Mouse (Mus musculus): ENCODE measurements around the gene Mllt10.

The Mllt10 gene

DNA sequence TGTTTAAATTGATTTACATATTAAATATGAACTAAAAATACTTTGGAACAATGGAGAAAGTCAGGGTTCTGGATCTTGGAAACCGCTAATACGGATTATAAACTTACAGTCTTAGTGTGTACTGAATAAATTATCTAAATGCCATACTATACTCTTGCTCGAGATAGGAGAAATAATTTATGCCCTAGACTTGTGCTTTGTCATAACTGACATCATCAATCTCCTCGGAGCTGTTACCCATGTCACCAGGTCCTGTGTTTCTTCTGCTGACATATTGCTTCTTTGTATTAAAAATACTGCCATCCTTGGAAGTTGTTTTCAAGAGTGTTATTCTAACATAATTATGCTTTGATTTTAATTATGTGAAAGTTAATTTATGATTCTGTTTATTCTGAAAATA, 140.2 kb downstream of the Mllt10 start:
- no peak for DNase-seq (ENCODE audit: low read depth, low spot score)

DNA sequence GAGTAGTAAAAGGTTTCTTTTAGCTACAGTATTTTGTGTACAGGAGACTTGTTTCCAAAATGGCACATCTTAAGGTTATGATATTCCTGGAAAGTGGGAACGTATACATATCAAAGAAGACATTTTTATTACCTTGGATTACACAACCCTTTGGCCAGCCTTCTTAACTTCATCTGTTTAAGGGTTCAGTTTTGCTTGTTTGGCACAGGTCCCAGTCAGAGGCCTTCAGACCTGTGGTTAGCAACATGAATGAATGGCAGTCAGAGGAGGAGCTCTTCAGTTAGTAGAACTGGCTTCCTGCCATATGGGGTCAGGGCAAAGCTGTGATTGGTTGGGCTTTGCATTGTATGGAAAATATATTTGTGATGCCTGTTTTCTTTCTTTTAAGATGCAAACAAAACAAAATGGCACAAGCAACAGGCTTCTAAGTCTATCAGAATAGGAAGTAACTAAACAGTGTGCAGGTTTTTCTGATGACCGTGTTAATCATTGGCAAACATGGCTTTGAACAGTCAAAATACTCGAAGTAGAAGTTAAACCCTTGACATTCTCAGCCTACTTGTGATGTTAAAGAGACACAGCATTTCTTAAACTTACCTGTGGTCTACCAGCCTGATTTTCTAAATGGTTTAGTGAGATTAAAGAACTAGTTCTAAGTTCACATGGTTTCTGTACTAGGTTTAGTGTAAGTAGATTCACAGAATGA, 140.8 kb downstream of the Mllt10 start:
- no peak for DNase-seq (ENCODE audit: low read depth, low spot score)

DNA sequence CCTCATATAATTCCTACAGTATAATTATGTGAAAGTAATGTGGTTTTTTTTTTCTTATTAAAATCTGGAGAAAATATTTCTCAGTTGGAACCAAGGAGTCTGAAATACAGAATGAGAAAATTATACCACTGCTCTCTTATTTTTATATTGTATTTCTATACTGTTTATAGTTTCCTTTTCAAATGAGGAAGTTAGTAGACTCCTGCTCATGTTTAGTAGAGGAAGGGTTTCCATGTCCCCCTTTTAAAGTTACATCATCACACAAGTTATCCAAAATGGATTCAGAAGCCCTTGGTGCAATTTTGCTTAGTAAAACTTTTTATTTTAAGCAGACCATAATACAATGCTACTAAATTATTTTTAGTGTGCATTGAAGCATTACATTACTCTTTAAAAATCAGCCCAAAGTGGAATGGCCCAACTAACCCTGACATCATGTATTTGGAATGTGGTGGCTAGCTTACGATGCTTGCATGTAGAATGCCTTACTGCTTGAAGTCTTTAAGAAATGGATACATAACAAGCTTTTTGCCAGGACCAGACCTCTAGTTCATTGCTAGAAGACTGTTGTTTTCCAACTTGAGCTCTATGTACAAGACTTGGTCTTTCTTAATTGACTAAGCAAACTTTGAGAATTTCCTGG, 146.9 kb downstream of the Mllt10 start:
- DNase-seq (ENCODE audit: low read depth, low spot score) = no peak

DNA sequence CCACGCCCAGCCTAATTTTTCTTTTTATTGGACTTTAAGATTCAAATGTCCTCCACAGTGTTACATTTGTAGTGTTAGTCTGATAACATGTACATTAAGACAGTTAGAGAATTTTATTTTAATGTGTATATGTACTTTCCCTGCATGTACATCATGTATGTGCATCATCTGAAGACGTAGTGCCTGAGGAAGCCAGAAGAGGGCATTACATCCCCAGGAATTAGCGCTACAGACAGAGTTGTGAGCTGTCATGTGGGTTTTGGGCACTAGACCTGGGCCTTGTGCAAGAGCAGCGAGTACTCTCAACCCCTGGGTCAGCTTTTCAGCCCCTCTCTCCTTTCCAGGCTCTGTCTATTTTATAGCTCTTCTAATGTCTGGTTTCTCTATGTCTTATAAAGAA, 147.9 kb downstream of the Mllt10 start:
- DNase-seq (ENCODE audit: low read depth, low spot score) = no peak

DNA sequence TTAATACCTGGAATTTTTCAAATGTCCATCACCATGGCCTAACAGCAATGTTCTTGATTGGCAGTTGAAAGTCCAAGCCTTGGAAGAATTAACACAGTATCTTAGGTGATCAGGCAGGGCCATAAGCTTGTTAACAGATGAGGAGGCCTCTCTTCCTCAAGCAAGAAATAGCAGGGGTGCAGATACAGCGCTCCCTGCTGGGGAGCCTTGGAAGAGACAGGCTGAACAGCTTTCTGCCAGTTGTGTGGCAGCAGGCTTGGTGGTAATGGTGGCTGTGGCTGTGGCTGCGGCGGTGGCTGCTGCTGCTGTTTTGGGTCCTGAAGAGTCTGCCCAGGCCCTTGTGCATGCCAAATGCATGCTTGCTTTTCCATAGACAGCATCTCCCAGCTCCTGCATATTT, 150.1 kb downstream of the Mllt10 start:
- DNase-seq (ENCODE audit: low read depth, low spot score) = peak; percentile 56

DNA sequence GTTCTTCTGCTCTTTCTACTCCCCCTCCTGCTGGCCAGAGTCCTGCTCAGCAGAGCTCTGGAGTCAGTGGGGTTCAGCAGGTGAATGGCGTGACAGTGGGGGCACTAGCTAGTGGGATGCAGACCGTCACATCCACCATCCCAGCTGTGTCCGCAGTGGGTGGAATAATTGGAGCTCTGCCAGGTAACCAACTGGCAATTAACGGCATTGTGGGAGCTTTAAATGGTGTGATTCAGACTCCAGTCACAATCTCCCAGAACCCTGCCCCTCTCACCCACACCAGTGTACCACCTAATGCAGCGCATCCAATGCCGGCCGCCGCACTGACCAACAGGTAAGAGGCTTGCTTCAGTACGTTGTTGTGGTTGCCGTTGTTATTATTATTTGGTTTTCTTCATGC, 151.8 kb downstream of the Mllt10 start:
- no peak for DNase-seq (ENCODE audit: low read depth, low spot score)

DNA sequence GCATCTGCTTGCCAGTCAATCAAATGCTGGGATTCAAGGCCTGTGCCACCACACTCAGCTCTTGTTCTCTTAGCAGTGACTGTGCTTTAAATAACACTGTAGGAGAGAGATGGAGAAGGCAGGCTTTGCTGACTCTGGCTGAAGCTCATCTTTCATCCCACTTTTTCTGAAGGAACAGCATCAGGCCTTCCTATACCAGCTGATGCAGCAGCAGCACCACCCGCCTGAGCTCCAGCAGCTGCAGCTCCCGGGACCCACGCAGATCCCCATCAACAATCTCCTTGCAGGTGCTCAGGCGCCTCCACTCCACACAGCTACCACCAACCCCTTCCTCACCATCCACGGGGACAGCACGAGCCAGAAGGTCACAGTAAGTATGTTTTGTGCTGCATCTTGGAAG, 153.5 kb downstream of the Mllt10 start:
- DNase-seq (ENCODE audit: low read depth, low spot score) = no peak

DNA sequence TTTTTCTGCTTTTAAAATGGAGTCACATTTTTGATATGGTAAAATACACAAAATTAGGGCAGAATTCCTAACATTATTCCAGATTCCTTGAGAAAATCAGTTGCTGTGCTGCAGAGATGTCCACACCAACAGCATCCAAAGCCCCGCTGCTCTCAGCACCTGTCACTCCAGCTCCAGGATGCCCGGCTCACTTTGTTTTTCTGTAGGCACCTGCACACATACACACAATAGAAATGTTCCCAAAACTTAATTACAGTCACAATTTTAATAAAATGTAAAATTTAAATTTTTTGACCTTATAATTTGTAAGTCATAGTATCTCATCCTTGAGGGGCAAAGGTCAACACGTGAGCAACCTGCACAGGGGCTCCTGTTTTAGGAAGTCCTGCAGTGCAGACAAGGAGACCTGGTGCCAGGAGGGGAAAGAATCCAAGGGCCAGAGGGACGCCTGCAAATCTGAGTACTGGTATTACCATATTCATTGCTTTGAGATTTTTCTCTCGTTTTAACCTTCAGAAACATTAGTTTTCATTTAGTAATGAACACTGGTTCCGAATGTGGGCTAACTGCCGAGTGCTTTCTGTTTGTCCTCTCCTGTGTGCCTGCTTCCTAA, 154.3 kb downstream of the Mllt10 start:
- no peak for DNase-seq (ENCODE audit: low read depth, low spot score)

DNA sequence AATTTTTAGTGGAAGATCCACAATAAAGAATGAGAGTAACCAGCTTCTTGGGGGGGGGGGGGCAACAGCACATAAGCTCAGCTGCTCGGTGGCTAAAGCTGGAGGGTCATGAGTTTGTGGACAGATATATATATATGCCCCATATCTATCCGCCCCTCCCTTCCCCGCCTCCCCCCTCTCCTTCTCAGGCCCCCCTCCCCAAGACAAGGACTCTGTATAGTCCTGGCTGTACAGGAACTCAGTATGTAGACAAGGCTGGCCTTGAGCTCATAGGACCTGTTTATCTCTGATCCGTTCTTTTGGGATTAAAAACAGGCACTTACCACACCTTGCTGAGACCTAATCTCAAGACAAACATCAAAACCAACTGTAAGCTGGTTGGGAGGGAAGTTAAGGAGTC, 154.9 kb downstream of the Mllt10 start:
- DNase-seq (ENCODE audit: low read depth, low spot score) = no peak

DNA sequence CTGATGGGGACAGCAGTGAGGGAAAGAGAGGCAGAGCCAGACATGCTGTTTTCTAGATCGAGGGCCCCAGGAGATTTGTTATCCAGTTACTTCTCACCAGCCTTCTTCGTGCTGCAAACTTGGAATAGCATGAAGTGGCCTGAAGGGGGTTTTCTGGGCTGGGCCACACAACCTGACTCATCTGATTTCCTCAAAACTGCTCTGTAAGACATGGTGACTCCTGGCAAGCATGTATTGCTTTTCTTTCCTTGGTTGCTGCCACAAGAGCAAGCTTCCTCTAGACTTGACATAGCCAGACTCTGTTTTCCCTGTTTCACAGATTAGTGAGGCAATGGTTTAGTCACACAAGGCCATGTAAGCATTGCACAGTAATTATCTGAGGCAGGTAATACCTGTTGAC, 159.0 kb downstream of the Mllt10 start:
- DNase-seq (ENCODE audit: low read depth, low spot score) = no peak

DNA sequence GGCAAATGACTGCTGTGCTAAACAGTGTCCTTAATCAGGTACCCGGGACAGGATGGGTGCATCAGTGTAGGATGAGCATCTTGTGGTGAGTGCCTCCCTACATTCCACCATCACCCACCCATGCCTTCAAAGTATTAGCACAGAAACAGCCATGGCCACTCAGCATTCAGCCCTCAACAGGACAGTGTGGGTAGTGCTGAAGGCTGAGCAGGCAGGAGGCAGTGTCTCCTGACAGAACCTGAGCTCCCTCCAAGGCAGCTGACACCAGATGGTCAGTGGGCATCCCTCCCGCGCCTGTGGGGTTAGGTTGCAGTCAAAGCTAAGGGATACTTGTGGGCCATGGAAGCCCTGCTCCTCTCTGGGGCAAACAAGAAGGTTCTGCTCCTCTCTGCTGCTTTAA, 162.8 kb downstream of the Mllt10 start:
- no peak for DNase-seq (ENCODE audit: low read depth, low spot score)

DNA sequence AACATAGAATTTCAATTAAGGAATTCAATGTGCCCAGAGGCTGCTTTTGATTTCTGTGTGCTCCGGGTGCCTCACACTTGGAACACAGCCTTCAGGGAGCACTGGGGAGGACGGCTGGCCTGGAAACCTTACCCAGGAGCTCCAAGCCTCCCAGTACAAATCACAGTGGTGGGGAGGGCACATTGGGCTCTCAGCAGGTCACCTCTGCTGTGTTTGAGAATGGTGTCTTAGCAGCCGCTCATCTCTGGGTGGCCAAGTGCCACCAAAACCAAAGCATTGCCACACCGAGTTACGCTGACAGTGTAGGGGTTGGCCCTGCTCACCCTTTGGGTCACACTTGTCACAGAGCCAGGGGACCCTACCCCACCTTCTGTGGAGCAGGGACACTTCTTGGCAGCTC, 163.5 kb downstream of the Mllt10 start:
- no peak for DNase-seq (ENCODE audit: low read depth, low spot score)

DNA sequence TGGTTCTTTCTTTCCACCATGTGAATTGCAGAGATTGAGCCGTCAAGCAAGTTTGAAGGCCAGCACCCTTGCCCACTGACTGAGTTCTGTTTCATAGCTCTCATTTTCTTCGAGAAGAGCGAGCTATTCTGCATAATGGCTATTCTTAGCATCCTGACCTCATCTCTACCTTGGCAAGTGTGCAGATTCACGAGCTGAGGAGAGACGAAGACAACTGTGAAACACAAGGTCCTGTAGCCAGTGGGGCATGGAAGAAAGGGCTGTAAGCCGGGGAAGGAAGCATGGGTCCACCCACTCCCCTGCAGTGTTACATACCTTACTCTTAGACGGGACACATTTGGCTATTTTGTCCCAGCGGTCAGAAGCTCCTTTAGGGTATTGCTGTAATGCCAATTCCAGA, 164.1 kb downstream of the Mllt10 start:
- DNase-seq (ENCODE audit: low read depth, low spot score) = no peak

DNA sequence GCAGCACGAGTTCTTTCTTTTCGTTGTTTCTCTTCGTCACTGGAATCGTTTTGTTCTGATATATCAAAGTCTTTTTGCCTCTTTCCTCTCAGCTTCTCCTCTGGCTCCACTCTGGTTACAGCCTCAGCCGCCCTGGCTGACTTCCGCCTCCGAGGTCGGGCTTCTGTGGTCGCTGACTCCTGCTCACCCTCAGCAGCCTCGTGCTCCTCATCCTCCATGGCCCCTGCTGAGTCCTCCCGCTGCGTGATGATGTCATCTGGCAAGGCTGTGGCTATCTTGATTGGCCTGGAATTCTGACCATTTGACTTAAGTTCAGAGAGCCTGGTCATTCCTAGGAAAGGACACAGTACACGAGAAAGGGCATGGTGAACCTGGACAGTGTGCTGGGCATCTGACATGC, 164.5 kb downstream of the Mllt10 start:
- DNase-seq (ENCODE audit: low read depth, low spot score) = no peak

DNA sequence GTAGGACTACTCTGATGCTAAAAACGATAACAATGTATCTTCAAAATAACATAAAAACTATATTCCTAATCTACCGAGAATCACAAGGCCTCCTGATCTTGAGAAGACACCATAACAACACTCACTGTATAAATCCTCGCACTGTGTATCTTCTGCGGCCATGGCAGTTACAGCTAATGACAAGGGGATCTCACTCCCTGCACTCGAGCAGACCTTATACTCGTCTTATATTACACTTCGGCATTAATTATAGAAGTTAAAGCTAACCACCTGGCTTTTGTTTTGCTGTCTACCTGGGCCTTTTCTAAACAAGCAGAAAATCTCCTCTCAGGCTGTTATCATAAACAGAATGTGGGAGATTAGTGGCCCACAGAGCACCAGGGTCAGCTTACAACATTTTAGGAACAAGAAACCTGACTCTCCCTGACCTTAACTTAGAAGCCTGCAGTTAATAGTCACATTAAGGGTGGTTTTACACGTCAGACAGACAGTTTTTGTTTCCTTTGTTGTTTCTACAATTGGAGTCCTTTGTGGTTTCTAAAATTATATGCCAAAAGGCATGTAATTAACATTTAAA, 173.5 kb downstream of the Mllt10 start:
- peak; percentile 25 for DNase-seq (ENCODE audit: low read depth, low spot score)

DNA sequence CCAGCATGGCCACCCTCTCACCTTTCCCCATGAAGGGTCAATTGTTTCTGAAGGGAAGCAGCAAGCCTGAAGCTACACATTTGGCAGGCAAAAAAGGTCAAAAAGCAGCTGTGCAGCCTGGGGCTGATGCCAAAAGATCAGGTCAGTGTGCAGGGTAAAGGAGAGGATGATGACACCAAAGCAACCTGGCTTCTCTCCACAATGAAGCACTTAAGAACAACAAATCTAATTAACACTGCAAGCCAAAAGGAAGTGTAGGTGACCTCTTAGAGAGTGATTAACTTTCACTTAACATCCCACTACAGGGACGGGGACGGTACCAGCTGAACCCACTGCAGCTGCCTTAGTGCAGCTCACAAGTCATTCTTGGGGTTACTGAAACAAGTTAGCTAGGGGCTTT, 174.2 kb downstream of the Mllt10 start:
- DNase-seq (ENCODE audit: low read depth, low spot score) = peak; percentile 38

DNA sequence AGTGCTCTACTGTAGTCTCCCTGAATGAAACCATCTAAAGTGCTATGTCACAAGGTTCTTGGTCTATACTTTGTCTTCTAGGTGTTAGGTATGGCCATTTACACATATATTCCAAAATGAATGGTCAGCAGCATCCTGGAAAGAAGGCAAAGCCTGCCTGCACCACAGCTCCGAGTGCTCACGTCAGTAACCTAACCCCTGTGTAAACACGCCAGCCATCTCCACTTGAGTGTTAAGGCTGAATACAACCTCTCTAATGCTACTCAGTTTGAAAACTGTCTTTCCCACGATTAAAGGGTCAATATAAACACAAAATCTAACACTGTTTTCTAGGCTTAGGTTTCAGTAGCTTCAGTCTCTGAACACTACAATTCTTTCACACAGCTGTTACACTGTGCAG, 176.1 kb downstream of the Mllt10 start:
- no peak for DNase-seq (ENCODE audit: low read depth, low spot score)

DNA sequence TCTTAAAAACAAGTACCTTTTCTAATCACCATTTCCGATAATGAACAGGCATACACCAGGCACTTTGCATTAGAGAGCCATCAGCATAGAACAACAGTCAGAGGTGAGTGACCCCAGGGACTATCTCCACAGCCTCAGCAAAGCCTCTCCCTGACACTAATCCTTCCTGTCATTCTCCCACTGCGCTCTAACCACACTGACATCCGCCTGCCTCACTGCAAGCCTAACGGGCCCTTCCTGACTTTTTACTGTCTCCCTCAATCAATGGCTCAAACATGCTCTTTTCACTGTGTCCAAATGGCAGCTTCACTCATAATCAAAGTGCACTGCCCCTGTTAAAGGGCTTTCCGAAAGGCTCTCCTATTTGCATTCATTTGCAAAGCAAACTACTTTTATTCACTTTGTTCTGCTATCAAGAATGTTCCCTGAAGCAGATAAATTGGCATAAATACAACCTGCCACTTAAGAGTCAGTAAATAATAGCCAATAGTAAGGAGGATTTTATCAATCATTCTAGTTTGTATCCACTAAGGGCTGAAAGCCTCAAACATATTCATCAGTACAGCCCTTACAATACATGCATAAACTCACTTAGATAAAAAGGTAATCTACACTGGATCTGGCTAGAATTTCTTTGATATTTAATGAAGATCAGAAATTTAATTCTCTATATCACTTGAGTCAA, 178.0 kb downstream of the Mllt10 start:
- no peak for DNase-seq (ENCODE audit: low read depth, low spot score)

DNA sequence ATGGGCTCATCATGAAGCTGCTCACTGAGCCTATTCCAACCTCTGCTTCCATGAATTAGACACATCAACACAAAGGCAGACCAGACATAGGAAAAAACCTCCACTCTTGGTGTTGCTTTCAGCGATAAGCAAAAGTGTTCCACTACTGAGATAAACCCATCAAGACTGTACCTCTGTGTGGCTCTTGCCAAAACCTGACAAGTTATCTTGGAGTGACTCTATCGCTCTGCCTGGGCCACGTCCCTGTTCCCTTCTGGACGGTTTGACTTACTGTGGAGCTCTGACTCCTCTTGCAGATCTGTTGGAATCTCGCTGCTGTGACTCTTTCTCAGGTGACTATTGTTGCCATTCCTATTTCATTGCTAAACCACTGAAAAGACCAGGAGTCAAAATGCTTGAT, 180.5 kb downstream of the Mllt10 start:
- no peak for DNase-seq (ENCODE audit: low read depth, low spot score)

DNA sequence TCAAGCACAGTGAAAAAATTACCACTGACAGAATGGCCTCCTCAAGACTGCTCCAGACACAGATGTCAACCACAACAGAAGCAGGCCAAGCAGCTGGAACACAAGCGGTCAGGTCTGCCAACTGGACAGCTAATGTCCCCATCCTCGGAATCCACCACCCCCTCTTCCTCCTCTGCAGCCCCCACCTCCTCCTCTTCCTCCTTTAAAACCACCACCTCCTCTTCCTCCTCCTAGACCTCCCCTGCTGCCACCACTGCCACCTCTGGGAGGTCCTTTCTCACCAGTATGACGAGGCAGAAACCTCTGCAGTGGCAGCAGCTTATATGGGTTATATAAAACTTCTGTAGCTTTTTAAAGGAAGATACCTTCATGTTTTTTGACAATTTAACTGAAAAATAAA, 194.2 kb downstream of the Mllt10 start:
- DNase-seq (ENCODE audit: low read depth, low spot score) = no peak

Measured in forelimb bud, embryonic 11.5 days (tissue).